Mouse (Mus musculus): ENCODE measurements around the gene Nek8.
"Not testable (repeated sequence)": the region's sequence is repeated elsewhere in the genome, so short reads cannot be mapped to it uniquely, and the experiment has no call there.

Nek8 gene

GRCm38 (mm10) chr11:78176402-78176862, at the start of gene Nek8, which contains the start of gene Tlcd1:
Nek8 (minus strand) TSS chr11:78176675.
Tlcd1 (plus strand) TSS chr11:78176711.
- in situ Hi-C loops (cut with MboI), result no loop called here

- in situ Hi-C loops (cut with MboI), result no loop called here
These were observed 47.1 kb upstream of the Nek8 start for GRCm38 (mm10) chr11:78223586-78223985.

- in situ Hi-C loops (cut with MboI), result no loop called here
These were observed 39.3 kb upstream of the Nek8 start for GRCm38 (mm10) chr11:78215709-78216317.

- in situ Hi-C loops (cut with MboI), result no loop called here
These were observed 36.8 kb upstream of the Nek8 start for GRCm38 (mm10) chr11:78213086-78213817.

GRCm38 (mm10) chr11:78211513-78211912, 35.0 kb upstream of the Nek8 start:
- in situ Hi-C loops (cut with MboI), result no loop called here

GRCm38 (mm10) chr11:78210615-78211014, 34.1 kb upstream of the Nek8 start:
- in situ Hi-C loops (cut with MboI), result no loop called here

GRCm38 (mm10) chr11:78209886-78210285, 33.4 kb upstream of the Nek8 start:
- in situ Hi-C loops (cut with MboI), result no loop called here

- in situ Hi-C loops (cut with MboI), result no loop called here
These were observed 30.7 kb upstream of the Nek8 start for GRCm38 (mm10) chr11:78207190-78207589.

GRCm38 (mm10) chr11:78205361-78206206, 29.1 kb upstream of the Nek8 start:
- in situ Hi-C loops (cut with MboI), result no loop called here

- in situ Hi-C loops (cut with MboI), result no loop called here
These were observed 27.8 kb upstream of the Nek8 start for GRCm38 (mm10) chr11:78204287-78204686.

- in situ Hi-C loops (cut with MboI), result no loop called here
These were observed 25.9 kb upstream of the Nek8 start for GRCm38 (mm10) chr11:78202372-78202771.

GRCm38 (mm10) chr11:78195101-78195863, 18.8 kb upstream of the Nek8 start:
- in situ Hi-C loops (cut with MboI), result no loop called here

- in situ Hi-C loops (cut with MboI), result no loop called here
These were observed 18.1 kb upstream of the Nek8 start for GRCm38 (mm10) chr11:78194411-78195100.

- in situ Hi-C loops (cut with MboI), result no loop called here
These were observed 16.6 kb upstream of the Nek8 start, which contains the start of gene Proca1 for GRCm38 (mm10) chr11:78193113-78193512. Proca1 (plus strand) TSS chr11:78193392.

- in situ Hi-C loops (cut with MboI), result no loop called here
These were observed 13.6 kb upstream of the Nek8 start for GRCm38 (mm10) chr11:78190041-78190440.

- in situ Hi-C loops (cut with MboI), result no loop called here
These were observed 13.0 kb upstream of the Nek8 start for GRCm38 (mm10) chr11:78189234-78190040.

- in situ Hi-C loops (cut with MboI), result no loop called here
These were observed 12.1 kb upstream of the Nek8 start, which contains the start of gene Rab34 for GRCm38 (mm10) chr11:78188331-78189233. Rab34 (plus strand) TSS chr11:78188430.

- in situ Hi-C loops (cut with MboI), result not testable (repeated sequence)
These were observed 8.2 kb upstream of the Nek8 start for GRCm38 (mm10) chr11:78184702-78185101.

Measured in mature B cell (primary cell).